Mouse (Mus musculus): ENCODE results near the gene Ccdc12.

The Ccdc12 gene

GRCm38 (mm10) chr9:110711532-110711931, 55.2 kb downstream of the Ccdc12 start:
- DNase-seq: no peak

DNA sequence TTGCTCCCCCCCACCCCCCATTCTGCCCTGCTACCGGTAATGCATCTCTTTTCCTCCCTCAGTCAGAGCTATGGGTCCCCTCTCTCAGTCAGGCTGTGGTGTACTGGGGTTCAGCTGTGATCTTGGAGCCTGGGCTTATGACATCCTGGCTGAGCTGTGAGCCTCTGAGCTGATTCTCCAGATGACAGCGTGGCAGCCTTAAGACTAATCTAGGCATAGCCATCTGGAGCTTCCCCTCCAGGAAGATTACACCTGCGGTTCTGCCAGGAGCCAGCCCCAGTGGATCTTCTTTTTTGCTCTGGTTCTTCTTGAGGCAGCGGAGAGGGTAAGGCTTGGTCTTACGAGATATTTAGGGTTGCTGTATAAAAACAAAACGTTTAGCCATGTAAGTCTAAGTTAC, 55.7 kb downstream of the Ccdc12 start:
- DNase-seq: no peak

DNA sequence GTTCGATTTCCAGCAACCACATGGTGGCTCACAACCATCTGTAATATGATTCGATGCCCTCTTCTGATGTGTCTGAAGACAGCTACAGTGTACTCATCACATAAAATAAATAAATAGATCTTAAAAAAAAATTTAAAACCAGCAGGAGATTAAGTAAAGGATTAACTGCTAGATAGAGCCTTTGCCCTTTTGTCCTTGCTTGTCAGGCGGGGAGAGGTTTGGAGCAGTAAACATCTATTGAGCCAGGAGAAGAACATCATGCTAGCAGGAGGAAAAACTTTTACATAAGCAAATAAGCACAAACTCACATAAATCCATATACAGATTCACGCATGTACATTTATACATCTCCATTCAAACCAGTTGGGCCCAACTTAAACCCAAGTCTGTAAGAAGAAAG, 56.2 kb downstream of the Ccdc12 start:
- no peak for DNase-seq

DNA sequence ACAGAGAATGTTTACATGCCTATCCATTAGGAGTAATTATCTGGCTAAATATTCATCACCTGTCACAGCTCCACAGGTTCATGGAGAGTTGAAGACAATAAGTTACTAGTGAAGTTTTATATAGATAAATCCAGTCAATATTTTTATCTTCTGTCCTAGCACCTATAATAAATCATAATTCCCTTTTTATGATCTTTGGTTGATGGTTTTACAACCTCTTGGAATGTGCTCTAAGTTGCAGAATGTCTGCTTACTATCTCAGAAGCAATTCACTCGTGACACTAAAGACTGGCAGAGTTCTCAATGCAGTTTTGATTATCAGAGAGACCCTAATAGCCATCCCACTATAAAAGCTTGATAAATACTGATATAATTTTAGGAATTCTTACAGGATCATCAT, 57.1 kb downstream of the Ccdc12 start:
- DNase-seq: no peak

DNA sequence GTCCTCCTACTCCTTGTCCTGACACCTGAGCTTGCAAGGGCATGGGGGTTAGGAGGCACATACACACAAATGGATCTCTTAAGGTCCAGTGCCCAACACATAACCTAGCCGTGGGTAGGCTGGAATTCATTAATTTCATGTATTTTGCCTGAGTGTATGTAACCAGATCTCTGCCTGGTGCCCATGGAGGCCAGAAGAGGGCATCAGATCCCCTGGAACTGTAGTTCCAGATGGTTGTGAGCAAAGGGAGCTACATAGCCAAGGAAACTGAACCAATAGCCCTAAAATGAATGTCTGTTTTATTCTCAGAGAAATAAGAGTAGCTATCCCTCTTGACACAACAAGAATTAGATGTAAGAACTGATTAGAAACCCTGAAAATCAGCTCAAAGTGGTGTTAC, 59.1 kb downstream of the Ccdc12 start:
- DNase-seq: no peak

GRCm38 (mm10) chr9:110716775-110717174, 60.5 kb downstream of the Ccdc12 start:
- peak; percentile 84 for DNase-seq

DNA sequence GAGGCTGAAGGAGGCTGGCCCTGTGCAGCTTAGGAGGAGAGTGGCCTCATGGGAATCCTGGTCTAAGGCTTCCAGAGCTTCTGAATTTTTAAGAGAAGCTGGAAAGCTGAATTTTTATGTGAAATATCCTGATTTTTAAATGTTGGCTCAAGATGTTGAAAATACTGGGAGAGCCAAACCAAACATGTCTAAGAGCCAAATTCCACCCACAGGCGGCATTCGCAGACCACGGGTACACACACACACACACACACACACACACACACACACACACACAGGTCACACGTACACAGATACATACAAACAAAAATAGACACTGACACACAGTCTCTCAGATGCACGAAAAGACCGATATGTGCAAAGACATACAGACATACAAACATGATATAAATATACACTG, 61.8 kb downstream of the Ccdc12 start:
- no peak for DNase-seq

- DNase-seq: no peak
Observed at GRCm38 (mm10) chr9:110718810-110719209, 62.5 kb downstream of the Ccdc12 start.

DNA sequence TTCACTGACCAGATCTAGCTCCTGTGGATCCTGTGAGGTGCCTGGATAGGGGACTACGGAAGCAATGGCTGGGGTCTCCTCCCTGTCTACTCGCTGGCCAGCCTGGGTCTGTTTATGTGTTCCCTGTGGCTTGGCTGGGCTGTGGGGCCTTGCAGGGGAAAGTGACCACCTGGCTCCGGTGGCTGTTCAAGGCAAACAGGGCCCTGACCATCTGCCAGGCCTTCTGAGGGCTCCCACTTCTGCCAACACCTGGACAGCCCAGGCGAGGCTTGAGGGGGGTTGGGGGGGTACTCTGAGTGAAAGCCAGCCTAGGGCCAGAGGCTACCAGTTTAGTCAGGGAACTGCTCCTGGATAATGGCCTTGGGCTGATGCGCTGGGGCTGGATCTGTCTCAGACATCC, 63.7 kb downstream of the Ccdc12 start:
- DNase-seq: no peak

- DNase-seq: no peak
Observed at GRCm38 (mm10) chr9:110722060-110722459, 65.8 kb downstream of the Ccdc12 start.

DNA sequence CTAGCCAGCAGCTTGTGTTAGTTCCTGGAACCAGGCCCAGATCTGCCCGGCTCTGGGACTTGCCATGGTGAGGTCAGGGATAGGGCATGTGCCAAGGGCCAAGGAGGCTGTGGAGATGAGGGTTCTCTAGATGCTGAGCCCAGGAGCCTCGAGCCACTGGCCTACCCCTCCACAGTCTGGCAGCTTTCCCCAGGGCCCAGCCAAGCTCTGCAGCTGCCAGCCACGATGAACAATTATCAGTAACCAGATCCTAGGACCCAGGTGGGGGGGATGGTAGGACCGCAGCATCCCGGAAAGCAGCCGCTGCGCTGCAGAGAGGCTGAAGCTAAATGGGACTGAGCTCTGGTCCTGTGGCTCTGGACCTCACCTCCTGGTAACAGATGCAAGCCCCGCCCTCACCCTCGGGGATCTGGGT, 69.4 kb downstream of the Ccdc12 start:
- peak; percentile 69 for DNase-seq

DNA sequence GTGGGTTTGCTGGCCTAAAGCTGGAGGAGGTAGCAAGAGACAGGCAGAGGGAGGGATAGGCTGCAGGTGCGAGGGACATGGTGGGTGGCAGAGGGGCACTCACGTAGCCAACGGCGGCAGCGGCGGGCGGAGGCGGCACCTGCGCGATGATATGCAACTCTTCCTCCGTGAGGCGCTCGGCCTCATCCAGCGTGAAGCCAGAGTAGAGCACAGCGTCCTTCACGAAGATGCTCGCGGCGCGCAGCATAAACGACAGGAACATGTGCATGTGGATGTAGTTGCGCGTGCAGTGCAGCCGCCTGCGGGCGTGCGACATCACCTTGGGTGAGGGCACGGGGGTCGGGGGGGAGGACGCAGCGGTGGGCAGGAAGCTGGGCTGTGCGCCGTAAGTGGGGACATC, 70.6 kb downstream of the Ccdc12 start:
- no peak for DNase-seq

DNA sequence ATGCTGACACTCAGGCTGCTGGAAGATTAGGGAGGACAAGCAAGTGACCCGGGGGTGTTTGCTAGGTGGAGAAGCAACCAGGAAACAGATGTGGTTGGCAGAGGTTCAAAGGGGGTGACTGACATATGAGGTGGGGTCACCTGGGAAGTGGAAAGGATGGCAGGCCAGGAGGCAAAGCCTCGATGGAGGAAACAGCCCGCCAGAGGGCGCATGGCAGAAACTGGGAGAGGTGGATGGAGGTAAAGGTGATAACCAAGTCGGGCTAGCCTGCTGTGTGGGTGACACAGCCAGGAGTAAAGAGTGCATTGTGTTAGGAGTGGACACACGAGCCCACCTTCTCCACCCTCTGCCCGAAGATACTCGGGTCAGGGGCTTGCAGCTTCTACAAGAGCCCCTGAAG, 73.5 kb downstream of the Ccdc12 start:
- peak; percentile 57 for DNase-seq

GRCm38 (mm10) chr9:110731859-110732258, 75.6 kb downstream of the Ccdc12 start:
- no peak for DNase-seq

DNA sequence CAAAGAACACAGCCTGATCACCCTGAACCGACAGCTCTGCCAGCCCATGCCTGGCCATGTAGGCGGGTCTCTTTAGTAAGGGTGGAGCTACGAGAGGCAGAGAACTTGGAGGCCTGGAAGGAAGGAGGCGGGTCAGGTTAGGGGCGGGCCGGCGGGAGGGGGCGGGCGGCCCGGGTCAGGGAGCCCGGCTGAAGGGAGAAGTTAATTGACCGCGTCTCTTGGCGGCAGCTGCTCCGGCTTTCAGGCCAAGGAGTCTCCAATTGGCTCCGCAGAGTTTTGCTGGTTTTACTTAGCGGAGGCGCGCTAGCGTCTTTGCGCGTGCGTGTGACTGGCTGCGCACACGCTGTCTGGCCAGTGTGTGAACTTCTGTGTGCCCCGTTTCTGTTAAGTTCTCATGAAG, 76.3 kb downstream of the Ccdc12 start:
- DNase-seq: peak; percentile 95

DNA sequence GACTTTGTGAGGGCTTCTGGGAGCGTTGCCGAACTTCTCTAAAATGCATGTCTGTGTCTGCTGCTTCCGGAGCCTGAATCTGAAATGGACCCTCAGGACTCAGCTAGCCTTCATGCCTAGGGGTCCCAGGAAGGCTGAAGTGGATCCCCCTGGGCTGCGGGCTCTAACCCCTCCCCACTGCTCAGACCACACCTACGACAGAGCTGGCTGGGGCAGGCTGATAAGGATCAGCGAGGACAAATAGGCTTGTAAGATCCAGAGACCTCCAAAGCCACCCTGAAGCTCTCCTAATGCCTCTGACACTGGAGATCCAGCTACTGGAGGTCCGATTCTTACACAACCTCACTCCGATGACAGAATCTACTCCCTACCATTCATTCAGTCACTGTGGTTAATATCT, 76.8 kb downstream of the Ccdc12 start:
- no peak for DNase-seq

GRCm38 (mm10) chr9:110734154-110734553, 77.9 kb downstream of the Ccdc12 start:
- DNase-seq: no peak

GRCm38 (mm10) chr9:110736362-110736761, 80.1 kb downstream of the Ccdc12 start:
- DNase-seq: no peak

DNA sequence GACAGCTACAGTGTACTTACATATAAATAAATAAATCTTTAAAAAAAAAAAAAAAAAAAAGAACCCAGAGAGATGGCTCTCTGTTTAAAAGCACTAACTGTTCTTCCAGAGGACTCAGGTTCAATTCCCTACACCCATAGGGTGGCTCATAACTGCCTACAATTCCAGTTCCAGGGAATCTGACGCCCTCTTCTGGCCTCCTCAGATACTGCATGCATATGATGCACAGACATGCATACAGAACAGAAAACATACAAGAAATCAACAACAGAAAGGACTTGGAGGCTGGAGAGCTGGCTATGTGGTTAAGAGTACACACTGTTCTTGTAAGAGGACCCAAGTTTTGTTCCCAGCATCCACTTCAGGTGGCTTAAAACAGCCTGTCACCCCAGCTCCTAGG, 81.8 kb downstream of the Ccdc12 start:
- no peak for DNase-seq

- DNase-seq: no peak
Observed at GRCm38 (mm10) chr9:110739961-110740360, 83.7 kb downstream of the Ccdc12 start.

DNA sequence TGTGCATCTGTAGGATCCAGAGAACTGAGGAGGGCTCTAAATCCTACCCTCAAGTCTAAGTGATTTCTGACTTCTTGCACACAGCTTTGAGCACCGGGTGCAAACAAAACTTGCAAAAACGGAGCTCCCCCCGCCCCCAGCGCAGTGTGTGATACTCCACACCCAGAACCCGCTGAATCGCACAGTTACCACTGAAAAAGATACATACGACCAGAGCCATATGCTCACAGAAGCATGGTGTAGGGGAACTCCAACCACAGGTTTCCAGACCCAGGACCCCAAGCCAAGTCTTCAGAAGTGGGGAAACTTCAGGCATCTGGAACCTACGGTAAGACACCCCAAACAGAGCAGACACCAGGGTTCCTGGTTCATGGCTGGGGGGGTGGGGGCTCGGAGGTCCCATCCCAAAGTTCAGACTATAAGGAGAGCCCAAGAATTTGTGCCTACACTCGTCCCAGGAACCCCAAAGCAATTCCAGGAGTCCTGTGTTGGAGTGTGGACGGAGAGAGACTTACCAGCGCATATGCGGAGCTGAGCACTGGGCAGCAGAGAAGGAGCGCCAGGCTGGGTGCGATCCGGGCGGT, 85.5 kb downstream of the Ccdc12 start, which contains the start of gene Myl3:
Gene Myl3, plus strand, starts transcription at position 151 of the 584 bp plus-strand sequence.
- DNase-seq: no peak

- peak; percentile 84 for DNase-seq
Observed at GRCm38 (mm10) chr9:110742295-110742950, 86.1 kb downstream of the Ccdc12 start.

GRCm38 (mm10) chr9:110742951-110743455, 86.7 kb downstream of the Ccdc12 start:
- DNase-seq: peak; percentile 72

DNA sequence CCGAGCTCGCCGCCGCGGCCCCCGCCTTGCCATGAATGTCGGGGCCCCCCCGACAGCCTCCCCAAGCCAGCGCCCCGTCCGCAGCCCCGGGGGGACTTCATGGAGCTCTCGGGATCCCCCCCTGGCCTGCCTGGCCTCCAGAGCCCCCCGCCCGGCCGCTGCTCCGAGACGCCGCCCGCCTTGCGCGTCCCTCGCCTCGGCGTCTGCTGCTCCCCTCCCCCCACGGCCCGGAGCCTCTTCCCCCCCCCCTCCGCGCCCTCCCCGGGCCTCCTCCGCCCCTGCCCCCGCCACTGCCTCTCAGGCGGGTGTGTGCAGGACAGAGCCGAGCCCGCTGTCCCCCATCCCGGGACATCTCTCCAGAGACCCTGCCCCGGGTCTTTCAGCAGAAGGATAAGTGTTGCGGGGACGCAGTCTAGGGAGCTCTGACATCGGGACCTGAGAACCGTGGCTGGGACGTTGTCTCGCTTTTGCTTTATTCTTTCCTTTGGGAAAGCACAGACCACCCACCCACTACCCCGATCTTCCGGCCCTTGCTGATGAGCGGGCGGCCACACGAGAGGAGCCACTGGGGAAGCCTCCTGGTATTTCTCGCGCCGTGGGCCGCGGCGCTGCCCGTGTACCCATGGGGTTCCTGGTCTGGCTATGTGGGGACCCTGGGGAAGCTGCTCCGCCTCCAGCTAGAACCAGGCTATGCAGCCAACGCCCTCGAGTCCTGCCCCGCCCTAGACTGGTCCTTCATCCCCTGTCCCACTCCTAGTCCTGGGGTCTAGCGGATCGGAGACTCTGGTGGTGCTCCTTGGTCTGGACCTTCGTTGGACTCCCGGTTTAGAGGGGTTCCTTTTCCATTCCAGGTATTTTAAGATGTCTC, 87.4 kb downstream of the Ccdc12 start:
- peak; percentile 82 for DNase-seq

Data from embryo, embryonic 11 days (tissue).